ENCODE assay signal across 9 mouse cellular contexts in genomic region chr17:8146931-8147330, GRCm38 (mm10). TPM values are rescaled to one million over a fixed set of nuclear protein-coding genes. Genes with fewer than 3 reads are reported as not detected.
DNase-seq lines count a peak whose midpoint lies in the region; ATAC-seq and TF ChIP-seq lines count a peak whose summit lies in the region.
"Not testable (repeated sequence)": the region's sequence is repeated elsewhere in the genome, so short reads cannot be mapped to it uniquely, and the experiment has no call there.
"Had no signal": no experiment of that assay in that cellular context is flagged by ENCODE, and none has a peak within 500 bp of the region (broad histone marks: within the 10 kb centered on the region; RNA-seq: fewer than 3 reads in every experiment).

No protein-coding gene starts in this region.

- H3K4me3 ChIP-seq in ES-Bruce4 (ENCODE audit: low read depth, low read length) = peak overlapping the region; percentile 66
- peak overlapping the region; percentile 57 for H3K4me3 ChIP-seq in embryonic facial prominence, embryonic 13.5 days
- H3K4me3 ChIP-seq in heart, adult 2 months = peak overlapping the region; percentile 69; the same call in 1 of the 2 replicates
- H3K4me3 ChIP-seq in hindbrain, postnatal 0 days (ENCODE audit: low read length) = peak overlapping the region; percentile 44
- peak overlapping the region; percentile 64 for H3K4me3 ChIP-seq in layer of hippocampus, adult 2 months
- H3K4me3 ChIP-seq in lung, embryonic 14.5 days (ENCODE audit: low read depth, low read length) = peak overlapping the region; percentile 49
- peak overlapping the region; percentile 70 for H3K4me3 ChIP-seq in myocyte
- H3K4me3 ChIP-seq in testis, adult 2 months (ENCODE audit: control insufficient read depth, low read depth, low read length) = peak overlapping the region; percentile 81; the same call in 1 of the 2 replicates

- not testable (repeated sequence) for H3K79me2 ChIP-seq in heart, adult 2 months (replicated peaks; ENCODE audit: control insufficient read depth, insufficient read depth, low read length)
- H3K79me2 ChIP-seq in myocyte (ENCODE audit: control insufficient read depth, insufficient read depth) = peaks cover 11% of the 10 kb centered on the region

- intact Hi-C loops in heart, adult 2 months (cut with DNase I) = not testable (repeated sequence)

- WGBS in embryonic facial prominence, embryonic 13.5 days = 12% methylated on average over 5 of the region's 5 CpGs
- 22% methylated on average over 5 of the region's 5 CpGs for WGBS in heart, adult 2 months
- WGBS in hindbrain, postnatal 0 days = 10% methylated on average over 5 of the region's 5 CpGs
- 8% methylated on average over 5 of the region's 5 CpGs for WGBS in lung, embryonic 14.5 days

- H3ac ChIP-seq in myocyte (ENCODE audit: control insufficient read depth, insufficient read length) = peak overlapping the region; percentile 84

- H3K27me3 ChIP-seq in ES-Bruce4 (ENCODE audit: control insufficient read depth, insufficient read depth, low read length, poor library complexity, severe bottlenecking); embryonic facial prominence, embryonic 13.5 days; heart, adult 2 months (ENCODE audit: control insufficient read depth, insufficient read depth, low read length); hindbrain, postnatal 0 days (ENCODE audit: insufficient read depth, low read length); lung, embryonic 14.5 days (ENCODE audit: insufficient read depth, low read length); myocyte (ENCODE audit: control insufficient read depth, insufficient read depth, insufficient read length); testis, adult 2 months (ENCODE audit: control insufficient read depth, insufficient read depth, low read length): not testable (repeated sequence)

- TF ChIP-seq POLR2A in ES-Bruce4 (IDR thresholded peaks at IDR 0.05; ENCODE audit: insufficient read depth, low read length); heart, adult 2 months (IDR thresholded peaks at IDR 0.05; ENCODE audit: insufficient read depth, low read depth, low read length); myocyte (IDR thresholded peaks at IDR 0.05; ENCODE audit: insufficient read length, low read depth); testis, adult 2 months (IDR thresholded peaks at IDR 0.05; ENCODE audit: control insufficient read depth, low read depth, low read length): not testable (repeated sequence)

- not testable (repeated sequence) for DNase-seq in heart, adult 2 months; hindbrain, postnatal 0 days (ENCODE audit: low spot score); layer of hippocampus, adult 2 months (ENCODE audit: low spot score in 2 of 2)
- peak; percentile 16 for DNase-seq in lung, embryonic 14.5 days

- H3K4me2 ChIP-seq in embryonic facial prominence, embryonic 13.5 days = peak overlapping the region; percentile 56
- H3K4me2 ChIP-seq in hindbrain, postnatal 0 days (ENCODE audit: low read depth, low read length) = peak overlapping the region; percentile 56
- peak overlapping the region; percentile 55 for H3K4me2 ChIP-seq in lung, embryonic 14.5 days
- H3K4me2 ChIP-seq in myocyte (ENCODE audit: low read depth) = peak overlapping the region; percentile 85

- H3K4me1 ChIP-seq in ES-Bruce4 (ENCODE audit: control insufficient read depth, insufficient read depth, low read length); embryonic facial prominence, embryonic 13.5 days; heart, adult 2 months (ENCODE audit: control insufficient read depth, insufficient read depth, low read length); hindbrain, postnatal 0 days (ENCODE audit: insufficient read depth, low read length); lung, embryonic 14.5 days (ENCODE audit: insufficient read depth); testis, adult 2 months (ENCODE audit: control insufficient read depth, insufficient read depth, low read length): not testable (repeated sequence)

- not testable (repeated sequence) for TF ChIP-seq EP300 in ES-Bruce4 (IDR thresholded peaks at IDR 0.05; ENCODE audit: insufficient read depth, low read depth, low read length); heart, adult 2 months (IDR thresholded peaks at IDR 0.05; ENCODE audit: insufficient read depth, low read depth, low read length)

- not testable (repeated sequence) for H3K9me3 ChIP-seq in ES-Bruce4 (replicated peaks; ENCODE audit: control insufficient read depth, insufficient read depth, low read length, poor library complexity, severe bottlenecking); embryonic facial prominence, embryonic 13.5 days; hindbrain, postnatal 0 days (ENCODE audit: low read length); lung, embryonic 14.5 days (ENCODE audit: low read depth, low read length)

- H3K9ac ChIP-seq in ES-Bruce4 (ENCODE audit: low read depth, poor library complexity, severe bottlenecking) = peak overlapping the region; percentile 27; the same call in 1 of the 2 replicates
- peak overlapping the region; percentile 78 for H3K9ac ChIP-seq in embryonic facial prominence, embryonic 13.5 days
- peak overlapping the region; percentile 60 for H3K9ac ChIP-seq in heart, adult 2 months (ENCODE audit: low read depth, low read length)
- not testable (repeated sequence) for H3K9ac ChIP-seq in hindbrain, postnatal 0 days (replicated peaks; ENCODE audit: low read length)
- peak overlapping the region; percentile 66 for H3K9ac ChIP-seq in lung, embryonic 14.5 days

- TF ChIP-seq CTCF in ES-Bruce4 (IDR thresholded peaks at IDR 0.05; ENCODE audit: low read depth, low read length); heart, adult 2 months (IDR thresholded peaks at IDR 0.05); hindbrain, postnatal 0 days (IDR thresholded peaks at IDR 0.05; ENCODE audit: low read depth); layer of hippocampus, adult 2 months (conservative IDR thresholded peaks at IDR 0.05); lung, embryonic 14.5 days (IDR thresholded peaks at IDR 0.05; ENCODE audit: low read depth); testis, adult 2 months (IDR thresholded peaks at IDR 0.05; ENCODE audit: control insufficient read depth, insufficient read depth, insufficient replicate concordance, low read depth, low read length): not testable (repeated sequence)

- H3K27ac ChIP-seq in ES-Bruce4 (ENCODE audit: insufficient read depth, low read length); embryonic facial prominence, embryonic 13.5 days; heart, adult 2 months; hindbrain, postnatal 0 days; layer of hippocampus, adult 2 months; lung, embryonic 14.5 days (ENCODE audit: low read depth); testis, adult 2 months (ENCODE audit: control insufficient read depth, insufficient read depth, low read depth, low read length): not testable (repeated sequence)

- not testable (repeated sequence) for ATAC-seq in embryonic facial prominence, embryonic 13.5 days (ENCODE audit: insufficient number of reproducible peaks, insufficient read depth, low FRiP score, low TSS enrichment, low read depth); hindbrain, postnatal 0 days
- peak; percentile 4; the same call in 1 of the 2 replicates for ATAC-seq in lung, embryonic 14.5 days (ENCODE audit: insufficient read depth)

- H3K36me3 ChIP-seq in ES-Bruce4 (ENCODE audit: control insufficient read depth, insufficient read depth, low read length, poor library complexity, severe bottlenecking); embryonic facial prominence, embryonic 13.5 days; heart, adult 2 months (ENCODE audit: control insufficient read depth, insufficient read depth, low read length); hindbrain, postnatal 0 days (ENCODE audit: insufficient read depth, low read length); lung, embryonic 14.5 days (ENCODE audit: insufficient read depth); myocyte (ENCODE audit: control insufficient read depth, insufficient read depth); testis, adult 2 months (ENCODE audit: control insufficient read depth, insufficient read depth, low read length): not testable (repeated sequence)

RNA-seq across cellular contexts. Expression of gene Gm49673, which starts 0.7 kb away (rescaled TPM):
- polyA plus RNA-seq in ES-Bruce4 (2011; ENCODE audit: insufficient read depth, insufficient read length, low read depth, missing spikeins) (0.26 TPM in 1 of 2 replicates, not detected in the other), myocyte (2012; fragmentation: generic; extraction: Trizol) (not detected)
- polyA plus RNA-seq in embryonic facial prominence, embryonic 13.5 days (2015; fragmentation: Nextera tagmentation; extraction: Ambion mirVana) = 0.21 and 0.27 TPM in 2 replicates
- total RNA-seq in heart, adult 2 months (2021) = not detected
- polyA plus RNA-seq in heart, adult 2 months (2012; rRNA removed) = 0.20 TPM in 1 of 2 replicates, not detected in the other
- 1.6 and 6.0 TPM in 2 replicates for total RNA-seq in hindbrain, postnatal 0 days (2014; rRNA removed)
- 0.35 and 0.79 TPM in 2 replicates for polyA plus RNA-seq in hindbrain, postnatal 0 days (2015; fragmentation: Nextera tagmentation; extraction: Ambion mirVana)
- under 1 TPM in 1 of 2 experiments, not detected in 1; 0.29 TPM for total RNA-seq in layer of hippocampus, adult 2 months (2021)
- polyA plus RNA-seq in lung, embryonic 14.5 days (2014; fragmentation: Nextera tagmentation; extraction: Ambion mirVana) = not detected in 2 replicates
- 0.11 and 0.58 TPM in 2 replicates for polyA plus RNA-seq in testis, adult 2 months (2012; rRNA removed)
- polyA plus RNA-seq: large intestine, adult 2 months had no signal

RNA-seq across cellular contexts. Expression of gene Rnaset2a, which starts 1.0 kb away (rescaled TPM):
- polyA plus RNA-seq in ES-Bruce4 (2011; ENCODE audit: insufficient read depth, insufficient read length, low read depth, missing spikeins) (2.2 and 2.4 TPM in 2 replicates), myocyte (2012; fragmentation: generic; extraction: Trizol) (151 TPM)
- polyA plus RNA-seq in embryonic facial prominence, embryonic 13.5 days (2015; fragmentation: Nextera tagmentation; extraction: Ambion mirVana) = 21.9 and 24.8 TPM in 2 replicates
- total RNA-seq in heart, adult 2 months (2021) = 10 to 100 TPM; 22.1 to 28.9 TPM
- 44.9 and 46.0 TPM in 2 replicates for polyA plus RNA-seq in heart, adult 2 months (2012; rRNA removed)
- total RNA-seq in hindbrain, postnatal 0 days (2014; rRNA removed) = 13.7 and 26.9 TPM in 2 replicates
- 24.0 and 25.4 TPM in 2 replicates for polyA plus RNA-seq in hindbrain, postnatal 0 days (2015; fragmentation: Nextera tagmentation; extraction: Ambion mirVana)
- total RNA-seq in layer of hippocampus, adult 2 months (2021) = 1 to 10 TPM; 6.3 to 7.2 TPM
- 28.4 and 32.2 TPM in 2 replicates for polyA plus RNA-seq in lung, embryonic 14.5 days (2014; fragmentation: Nextera tagmentation; extraction: Ambion mirVana)
- polyA plus RNA-seq in testis, adult 2 months (2012; rRNA removed) = 18.3 and 19.1 TPM in 2 replicates

RNA-seq across cellular contexts. Expression of gene Fgfr1op, which starts 18.4 kb away (rescaled TPM):
- polyA plus RNA-seq in ES-Bruce4 (2011; ENCODE audit: insufficient read depth, insufficient read length, low read depth, missing spikeins) (77.8 and 78.5 TPM in 2 replicates), myocyte (2012; fragmentation: generic; extraction: Trizol) (5.3 TPM)
- polyA plus RNA-seq in embryonic facial prominence, embryonic 13.5 days (2015; fragmentation: Nextera tagmentation; extraction: Ambion mirVana) = 35.0 and 35.7 TPM in 2 replicates
- total RNA-seq in heart, adult 2 months (2021) = 10 to 100 TPM; 15.7 to 15.8 TPM
- polyA plus RNA-seq in heart, adult 2 months (2012; rRNA removed) = 3.0 and 6.7 TPM in 2 replicates
- total RNA-seq in hindbrain, postnatal 0 days (2014; rRNA removed) = 11.8 and 17.3 TPM in 2 replicates
- polyA plus RNA-seq in hindbrain, postnatal 0 days (2015; fragmentation: Nextera tagmentation; extraction: Ambion mirVana) = 18.6 and 20.4 TPM in 2 replicates
- 10 to 100 TPM; 12.4 to 14.3 TPM for total RNA-seq in layer of hippocampus, adult 2 months (2021)
- 39.4 and 40.7 TPM in 2 replicates for polyA plus RNA-seq in lung, embryonic 14.5 days (2014; fragmentation: Nextera tagmentation; extraction: Ambion mirVana)
- polyA plus RNA-seq in testis, adult 2 months (2012; rRNA removed) = 27.1 and 28.2 TPM in 2 replicates
